Mouse (Mus musculus): ENCODE measurements at regions not wholly inside any gene's neighbourhood (a gene's known extent, or its start where the extent isn't known, plus 50 kb on each side); places are given as distances from the start of the nearest gene placed in this dataset.

GRCm38 (mm10) chr11:63287766-63288165 lies 159.0 kb downstream of the Pmp22 start:
- DNase-seq (ENCODE audit: low read depth, low spot score): no peak

GRCm38 (mm10) chr11:63290618-63291017 lies 161.8 kb downstream of the Pmp22 start:
- no peak for DNase-seq (ENCODE audit: low read depth, low spot score)

- DNase-seq (ENCODE audit: low read depth, low spot score): no peak
Measured at GRCm38 (mm10) chr11:63293485-63293884, 164.7 kb downstream of the Pmp22 start.

- no peak for DNase-seq (ENCODE audit: low read depth, low spot score)
Measured at GRCm38 (mm10) chr11:63294476-63294875, 165.7 kb downstream of the Pmp22 start.

- DNase-seq (ENCODE audit: low read depth, low spot score): no peak
Measured at GRCm38 (mm10) chr11:63296476-63296875, 167.7 kb downstream of the Pmp22 start.

GRCm38 (mm10) chr11:63299712-63300581 lies 171.2 kb downstream of the Pmp22 start:
- no peak for DNase-seq (ENCODE audit: low read depth, low spot score)

GRCm38 (mm10) chr11:63325166-63325565 lies 196.4 kb downstream of the Pmp22 start:
- no peak for DNase-seq (ENCODE audit: low read depth, low spot score)

- DNase-seq (ENCODE audit: low read depth, low spot score): no peak
Measured at GRCm38 (mm10) chr11:63326864-63327263, 198.1 kb downstream of the Pmp22 start.

GRCm38 (mm10) chr11:63337503-63337902 lies 208.7 kb downstream of the Pmp22 start:
- DNase-seq (ENCODE audit: low read depth, low spot score): no peak

GRCm38 (mm10) chr11:63338277-63338676 lies 209.5 kb downstream of the Pmp22 start:
- no peak for DNase-seq (ENCODE audit: low read depth, low spot score)

GRCm38 (mm10) chr11:63345653-63346052 lies 216.9 kb downstream of the Pmp22 start:
- DNase-seq (ENCODE audit: low read depth, low spot score): no peak

GRCm38 (mm10) chr11:63350123-63350696 lies 221.4 kb downstream of the Pmp22 start:
- no peak for DNase-seq (ENCODE audit: low read depth, low spot score)

GRCm38 (mm10) chr11:63351999-63352398 lies 223.2 kb downstream of the Pmp22 start:
- peak; percentile 39 for DNase-seq (ENCODE audit: low read depth, low spot score)

- no peak for DNase-seq (ENCODE audit: low read depth, low spot score)
Measured at GRCm38 (mm10) chr11:63352990-63353389, 224.2 kb downstream of the Pmp22 start.

GRCm38 (mm10) chr11:63353671-63354070 lies 224.9 kb downstream of the Pmp22 start:
- no peak for DNase-seq (ENCODE audit: low read depth, low spot score)

- no peak for DNase-seq (ENCODE audit: low read depth, low spot score)
Measured at GRCm38 (mm10) chr11:63357772-63358344, 229.1 kb downstream of the Pmp22 start.

- DNase-seq (ENCODE audit: low read depth, low spot score): no peak
Measured at GRCm38 (mm10) chr11:63367756-63368265, 239.0 kb downstream of the Pmp22 start.

- no peak for DNase-seq (ENCODE audit: low read depth, low spot score)
Measured at GRCm38 (mm10) chr11:63369475-63369874, 240.7 kb downstream of the Pmp22 start.

GRCm38 (mm10) chr11:63376311-63376710 lies 247.5 kb downstream of the Pmp22 start:
- no peak for DNase-seq (ENCODE audit: low read depth, low spot score)

GRCm38 (mm10) chr11:63376991-63377390 lies 248.2 kb downstream of the Pmp22 start:
- no peak for DNase-seq (ENCODE audit: low read depth, low spot score)

GRCm38 (mm10) chr11:63388247-63388646 lies 259.5 kb downstream of the Pmp22 start:
- no peak for DNase-seq (ENCODE audit: low read depth, low spot score)

- no peak for DNase-seq (ENCODE audit: low read depth, low spot score)
Measured at GRCm38 (mm10) chr11:63391478-63391877, 262.7 kb downstream of the Pmp22 start.

Data from CD4-positive helper T cell, adult 2 months (primary cell).